Mouse (Mus musculus): ENCODE data around the gene Sergef. TPM values are rescaled to one million over a fixed set of nuclear protein-coding genes. Genes with fewer than 3 reads are reported as not detected.
"Not testable (repeated sequence)": the region's sequence is repeated elsewhere in the genome, so short reads cannot be mapped to it uniquely, and the experiment has no call there.

The Sergef gene
- polyA plus RNA-seq (2015; fragmentation: Nextera tagmentation; extraction: Ambion mirVana) = 42.3 and 49.1 TPM in 2 replicates

GRCm38 (mm10) chr7:46639692-46640031, at the start of gene Sergef:
Gene Sergef, minus strand, starts transcription at chr7:46639807.
- 1% methylated on average over 30 of the region's 30 CpGs for WGBS
- peak; percentile 95 for ATAC-seq (ENCODE audit: low FRiP score)
- Histone ChIP-seq H3K9me3 (replicated peaks) (no peaks in the 10 kb centered on the region), H3K36me3 (0 out of 2 replicates have a peak, but pooled peaks cover 7% of the 10 kb centered on the region), H3K4me3 (replicated peaks) (peak within 1 kb of the TSS; percentile 64), H3K27ac (replicated peaks) (peak within 1 kb of the TSS; percentile 83), H3K4me1 (peaks cover 30% of the 10 kb centered on the region), H3K9ac (replicated peaks) (peak within 1 kb of the TSS; percentile 72), H3K27me3 (replicated peaks) (0 out of 2 replicates have a peak, but pooled peaks cover 2% of the 10 kb centered on the region), H3K4me2 (peak within 1 kb of the TSS; percentile 92)

- Histone ChIP-seq H3K9ac (replicated peaks) (no peak overlapping the region), H3K27me3 (replicated peaks) (no peaks in the 10 kb centered on the region), H3K36me3 (peaks cover 26% of the 10 kb centered on the region), H3K9me3 (replicated peaks) (no peaks in the 10 kb centered on the region), H3K4me2 (no peak overlapping the region), H3K4me1 (no peaks in the 10 kb centered on the region), H3K4me3 (replicated peaks) (no peak overlapping the region), H3K27ac (replicated peaks) (no peak overlapping the region)
- WGBS = 90% methylated on average over 5 of the region's 5 CpGs
- ATAC-seq (ENCODE audit: low FRiP score) = no peak
Measured at GRCm38 (mm10) chr7:46686827-46687226, 47.2 kb upstream of the Sergef start.

GRCm38 (mm10) chr7:46680732-46681131, 41.1 kb upstream of the Sergef start:
- no peak overlapping the region for H3K27ac ChIP-seq (replicated peaks)
- no peak overlapping the region for H3K4me3 ChIP-seq (replicated peaks)
- no peak overlapping the region for H3K9ac ChIP-seq (replicated peaks)
- H3K4me1 ChIP-seq = 0 out of 2 replicates have a peak, but pooled peaks cover 3% of the 10 kb centered on the region
- no peaks in the 10 kb centered on the region for H3K36me3 ChIP-seq
- H3K27me3 ChIP-seq (replicated peaks) = no peaks in the 10 kb centered on the region
- no peak for ATAC-seq (ENCODE audit: low FRiP score)
- no peak overlapping the region for H3K4me2 ChIP-seq
- no peaks in the 10 kb centered on the region for H3K9me3 ChIP-seq (replicated peaks)

- H3K9me3 ChIP-seq (replicated peaks); H3K4me3 ChIP-seq (replicated peaks); H3K36me3 ChIP-seq; ATAC-seq (ENCODE audit: low FRiP score); H3K4me1 ChIP-seq; H3K27me3 ChIP-seq (replicated peaks); H3K27ac ChIP-seq (replicated peaks); H3K9ac ChIP-seq (replicated peaks); H3K4me2 ChIP-seq: not testable (repeated sequence)
- WGBS = 85% methylated on average over 7 of the region's 7 CpGs
Measured at GRCm38 (mm10) chr7:46679044-46679443, 39.4 kb upstream of the Sergef start.

GRCm38 (mm10) chr7:46678417-46678816, 38.8 kb upstream of the Sergef start:
- 95% methylated on average over 3 of the region's 3 CpGs for WGBS
- Histone ChIP-seq H3K36me3 (no peaks in the 10 kb centered on the region), H3K27me3 (replicated peaks) (no peaks in the 10 kb centered on the region), H3K9me3 (replicated peaks) (no peaks in the 10 kb centered on the region), H3K4me3 (replicated peaks) (no peak overlapping the region), H3K27ac (replicated peaks) (no peak overlapping the region), H3K4me1 (0 out of 2 replicates have a peak, but pooled peaks cover 3% of the 10 kb centered on the region), H3K4me2 (no peak overlapping the region), H3K9ac (replicated peaks) (no peak overlapping the region)
- ATAC-seq (ENCODE audit: low FRiP score) = no peak

- WGBS = 52% methylated on average over 5 of the region's 5 CpGs
- no peak overlapping the region for H3K4me3 ChIP-seq (replicated peaks)
- 0 out of 2 replicates have a peak overlapping the region, but pooled peaks have one; percentile 14 for H3K27ac ChIP-seq (replicated peaks)
- no peak for ATAC-seq (ENCODE audit: low FRiP score)
- 0 out of 2 replicates have a peak, but pooled peaks cover 3% of the 10 kb centered on the region for H3K4me1 ChIP-seq
- no peak overlapping the region for H3K9ac ChIP-seq (replicated peaks)
- no peaks in the 10 kb centered on the region for H3K27me3 ChIP-seq (replicated peaks)
- H3K36me3 ChIP-seq = no peaks in the 10 kb centered on the region
- H3K4me2 ChIP-seq = no peak overlapping the region
- no peaks in the 10 kb centered on the region for H3K9me3 ChIP-seq (replicated peaks)
Measured at GRCm38 (mm10) chr7:46676808-46677360, 37.3 kb upstream of the Sergef start.

GRCm38 (mm10) chr7:46675886-46676285, 36.3 kb upstream of the Sergef start:
- H3K27ac ChIP-seq (replicated peaks) = no peak overlapping the region
- no peaks in the 10 kb centered on the region for H3K9me3 ChIP-seq (replicated peaks)
- H3K4me3 ChIP-seq (replicated peaks) = no peak overlapping the region
- H3K4me1 ChIP-seq = 0 out of 2 replicates have a peak, but pooled peaks cover 3% of the 10 kb centered on the region
- H3K27me3 ChIP-seq (replicated peaks) = no peaks in the 10 kb centered on the region
- no peak overlapping the region for H3K9ac ChIP-seq (replicated peaks)
- WGBS = 86% methylated on average over 8 of the region's 8 CpGs
- ATAC-seq (ENCODE audit: low FRiP score) = no peak
- H3K4me2 ChIP-seq = no peak overlapping the region
- no peaks in the 10 kb centered on the region for H3K36me3 ChIP-seq

GRCm38 (mm10) chr7:46675061-46675460, 35.5 kb upstream of the Sergef start:
- Histone ChIP-seq H3K27me3 (replicated peaks) (no peaks in the 10 kb centered on the region), H3K4me3 (replicated peaks) (no peak overlapping the region), H3K4me1 (0 out of 2 replicates have a peak, but pooled peaks cover 3% of the 10 kb centered on the region), H3K4me2 (no peak overlapping the region), H3K36me3 (no peaks in the 10 kb centered on the region), H3K9me3 (replicated peaks) (no peaks in the 10 kb centered on the region), H3K27ac (replicated peaks) (no peak overlapping the region), H3K9ac (replicated peaks) (no peak overlapping the region)
- WGBS = 91% methylated on average over 7 of the region's 7 CpGs
- no peak for ATAC-seq (ENCODE audit: low FRiP score)

GRCm38 (mm10) chr7:46672160-46672672, 32.6 kb upstream of the Sergef start, which contains the start of gene Tph1:
Gene Tph1, minus strand, starts transcription at chr7:46672537.
- peaks cover 6% of the 10 kb centered on the region; the same call in 1 of the 2 replicates for H3K4me1 ChIP-seq
- WGBS = 73% methylated on average over 10 of the region's 10 CpGs
- H3K36me3 ChIP-seq = no peaks in the 10 kb centered on the region
- H3K9ac ChIP-seq (replicated peaks) = no peak within 1 kb of the TSS
- H3K27ac ChIP-seq (replicated peaks) = no peak within 1 kb of the TSS
- ATAC-seq (ENCODE audit: low FRiP score) = no peak
- H3K4me3 ChIP-seq (replicated peaks) = no peak within 1 kb of the TSS
- H3K9me3 ChIP-seq (replicated peaks) = no peaks in the 10 kb centered on the region
- H3K4me2 ChIP-seq = no peak within 1 kb of the TSS
- no peaks in the 10 kb centered on the region for H3K27me3 ChIP-seq (replicated peaks)

GRCm38 (mm10) chr7:46667256-46667655, 27.6 kb upstream of the Sergef start:
- 2% methylated on average over 21 of the region's 21 CpGs for WGBS
- Histone ChIP-seq H3K36me3 (no peaks in the 10 kb centered on the region), H3K9ac (replicated peaks) (no peak overlapping the region), H3K27ac (replicated peaks) (no peak overlapping the region), H3K9me3 (replicated peaks) (no peaks in the 10 kb centered on the region), H3K4me2 (peak overlapping the region; percentile 50), H3K4me3 (replicated peaks) (no peak overlapping the region; the same call in 1 of the 2 replicates), H3K4me1 (peaks cover 8% of the 10 kb centered on the region; the same call in 1 of the 2 replicates), H3K27me3 (replicated peaks) (0 out of 2 replicates have a peak, but pooled peaks cover 12% of the 10 kb centered on the region)
- no peak for ATAC-seq (ENCODE audit: low FRiP score)

- H3K4me3 ChIP-seq (replicated peaks) = no peak overlapping the region
- 36% methylated on average over 9 of the region's 9 CpGs for WGBS
- H3K4me2 ChIP-seq = no peak overlapping the region
- H3K27me3 ChIP-seq (replicated peaks) = 0 out of 2 replicates have a peak, but pooled peaks cover 12% of the 10 kb centered on the region
- H3K9me3 ChIP-seq (replicated peaks) = no peaks in the 10 kb centered on the region
- H3K36me3 ChIP-seq = no peaks in the 10 kb centered on the region
- H3K27ac ChIP-seq (replicated peaks) = no peak overlapping the region
- ATAC-seq (ENCODE audit: low FRiP score) = no peak
- no peak overlapping the region for H3K9ac ChIP-seq (replicated peaks)
- peaks cover 12% of the 10 kb centered on the region; the same call in 1 of the 2 replicates for H3K4me1 ChIP-seq
Measured at GRCm38 (mm10) chr7:46665236-46665635, 25.6 kb upstream of the Sergef start.

- WGBS = 15% methylated on average over 18 of the region's 18 CpGs
Measured at GRCm38 (mm10) chr7:46661591-46662090, 22.0 kb upstream of the Sergef start.

More at GRCm38 (mm10) chr7:46661591-46662090, 22.0 kb upstream of the Sergef start:
- no peak overlapping the region for H3K9ac ChIP-seq (replicated peaks)
- 0 out of 2 replicates have a peak, but pooled peaks cover 12% of the 10 kb centered on the region for H3K27me3 ChIP-seq (replicated peaks)
- H3K4me1 ChIP-seq = peaks cover 4% of the 10 kb centered on the region; the same call in 1 of the 2 replicates
- no peak for ATAC-seq (ENCODE audit: low FRiP score)
- H3K4me2 ChIP-seq = peak overlapping the region; percentile 35
- H3K9me3 ChIP-seq (replicated peaks) = no peaks in the 10 kb centered on the region
- H3K27ac ChIP-seq (replicated peaks) = no peak overlapping the region
- H3K36me3 ChIP-seq = no peaks in the 10 kb centered on the region
- H3K4me3 ChIP-seq (replicated peaks) = no peak overlapping the region

All from neural tube, embryonic 15.5 days (tissue).